Mouse (Mus musculus) frontal cortex, postnatal 10 days (tissue): Measurements from ENCODE around the gene Mfsd2b.

Source experiments
- DNase-seq, 2 experiments: peaks; one replicate each; pipeline ENCODE4 v3.0.0; 2022; ENCODE audit warnings: low spot score in 2 of 2, mixed read lengths in 1 of 2

The Mfsd2b gene

GRCm38 (mm10) chr12:4813636-4814035 is 60.5 kb downstream of the Mfsd2b start:
- no peak for DNase-seq
